Comparison of ENCODE assay signal across 10 mouse cellular contexts in the genomic region with DNA sequence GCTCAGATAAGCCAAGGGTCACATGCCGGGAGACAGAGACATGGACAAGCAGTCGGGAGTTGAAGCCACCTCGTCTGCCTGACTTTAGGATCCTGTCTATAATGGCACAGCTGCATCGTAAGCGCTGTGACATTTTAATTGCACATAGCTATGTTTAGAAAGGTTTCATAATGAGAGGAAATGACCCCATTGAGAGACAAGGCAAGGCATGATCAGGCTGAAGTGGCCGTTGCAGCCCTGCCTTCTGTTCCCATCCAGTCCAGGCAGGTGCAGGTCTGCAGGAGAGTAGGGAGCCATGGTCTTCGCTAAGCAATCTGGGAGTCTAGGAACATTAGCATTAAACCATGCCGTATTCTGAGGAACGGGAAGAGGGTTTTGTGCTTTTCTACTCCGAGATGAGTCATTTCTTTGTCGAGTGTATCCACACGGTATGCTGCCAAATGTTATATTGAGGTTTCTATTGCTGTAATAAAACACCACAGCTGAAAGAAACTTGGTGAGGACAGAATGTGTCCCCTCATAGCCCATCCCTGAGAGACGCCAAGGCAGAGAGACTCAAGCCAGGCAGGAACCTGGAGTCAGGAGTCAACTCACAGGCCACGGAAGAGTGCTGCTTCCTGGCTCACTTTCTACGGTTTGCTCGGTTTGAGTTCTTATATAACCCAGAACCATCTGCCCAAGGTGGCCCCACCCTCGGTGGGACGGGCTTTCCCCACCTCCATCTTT. TPM values are rescaled to one million over a fixed set of nuclear protein-coding genes. Genes with fewer than 3 reads are reported as not detected.
DNase-seq lines count a peak whose midpoint lies in the region; ATAC-seq and TF ChIP-seq lines count a peak whose summit lies in the region.
"Had no signal": no experiment of that assay in that cellular context is flagged by ENCODE, and none has a peak within 500 bp of the region (broad histone marks: within the 10 kb centered on the region; RNA-seq: fewer than 3 reads in every experiment).

No protein-coding gene starts in this region.

- H3K27ac ChIP-seq in lung, embryonic 14.5 days (ENCODE audit: low read depth): no peak overlapping the region
- H3K27ac ChIP-seq in intestine, embryonic 15.5 days: peak overlapping the region; percentile 28; the same call in 1 of the 2 replicates
- H3K27ac ChIP-seq: left cerebral cortex, adult 2 months had no signal

- 56% methylated on average over 18 of the region's 18 CpGs for WGBS in lung, embryonic 14.5 days
- 31% methylated on average over 18 of the region's 18 CpGs for WGBS in intestine, embryonic 15.5 days

- no peaks in the 10 kb centered on the region for H3K27me3 ChIP-seq in lung, embryonic 14.5 days (ENCODE audit: insufficient read depth, low read length)
- no peaks in the 10 kb centered on the region for H3K27me3 ChIP-seq in intestine, embryonic 15.5 days (replicated peaks)

- peak overlapping the region; percentile 21; the same call in 1 of the 2 replicates for H3K4me2 ChIP-seq in lung, embryonic 14.5 days
- H3K4me2 ChIP-seq in intestine, embryonic 15.5 days (replicated peaks): peak overlapping the region; percentile 35

- ATAC-seq in lung, embryonic 14.5 days (ENCODE audit: insufficient read depth): no peak
- ATAC-seq in intestine, embryonic 15.5 days: peak; percentile 42
- ATAC-seq: forebrain, embryonic 16.5 days had no signal

- H3K4me3 ChIP-seq in lung, embryonic 14.5 days (ENCODE audit: low read depth, low read length): no peak overlapping the region
- no peak overlapping the region for H3K4me3 ChIP-seq in intestine, embryonic 15.5 days (replicated peaks)
- H3K4me3 ChIP-seq: left cerebral cortex, adult 2 months had no signal

- H3K9ac ChIP-seq in lung, embryonic 14.5 days: no peak overlapping the region
- H3K9ac ChIP-seq in intestine, embryonic 15.5 days: no peak overlapping the region

- H3K9me3 ChIP-seq in lung, embryonic 14.5 days (ENCODE audit: low read depth, low read length): no peaks in the 10 kb centered on the region
- H3K9me3 ChIP-seq in intestine, embryonic 15.5 days: no peaks in the 10 kb centered on the region

- H3K36me3 ChIP-seq in lung, embryonic 14.5 days (ENCODE audit: insufficient read depth): no peaks in the 10 kb centered on the region
- no peaks in the 10 kb centered on the region for H3K36me3 ChIP-seq in intestine, embryonic 15.5 days

- no peaks in the 10 kb centered on the region for H3K4me1 ChIP-seq in lung, embryonic 14.5 days (ENCODE audit: insufficient read depth)
- peaks cover 17% of the 10 kb centered on the region for H3K4me1 ChIP-seq in intestine, embryonic 15.5 days (replicated peaks)

- peak; percentile 6 for DNase-seq in lung, embryonic 14.5 days
- DNase-seq in lung, postnatal 25 days (ENCODE audit: low spot score): no peak
- peak; percentile 34 for DNase-seq in T-cell, adult 2 months (ENCODE audit: low spot score)
- peak; percentile 75 for DNase-seq in naive thymus-derived CD4-positive, alpha-beta T cell, adult 2 months (ENCODE audit: low read depth)
- no peak for DNase-seq in retina, embryonic 14.5 days (ENCODE audit: low spot score)
- no peak for DNase-seq in cerebellum, adult 8-10 months
- DNase-seq in heart, postnatal 10 days: no peak

- no peak for TF ChIP-seq CTCF in lung, embryonic 14.5 days (IDR thresholded peaks at IDR 0.05; ENCODE audit: low read depth)

- intact Hi-C loops in heart, postnatal 10 days (cut with DNase I): no loop called here

RNA-seq across cellular contexts. Expression of a gene that starts 30.3 kb away (rescaled TPM):
- polyA plus RNA-seq in lung, embryonic 14.5 days (2014; fragmentation: Nextera tagmentation; extraction: Ambion mirVana): 1.3 and 1.7 TPM in 2 replicates
- polyA plus RNA-seq in intestine, embryonic 15.5 days (2015; fragmentation: Nextera tagmentation; extraction: Ambion mirVana): 1.8 and 2.0 TPM in 2 replicates
- total RNA-seq in heart, postnatal 10 days (2021): 1 to 10 TPM in 1 of 2 experiments, under 1 TPM in 1; 0.99 to 1.2 TPM

Comparison
In these comparisons a context has a peak if more than half of its experiments do, and no peak if none do; other contexts are left out.
1. DNase-seq: peak in lung, embryonic 14.5 days (single experiment), T-cell, adult 2 months (single experiment) and naive thymus-derived CD4-positive, alpha-beta T cell, adult 2 months (single experiment); none in lung, postnatal 25 days (single experiment), retina, embryonic 14.5 days (single experiment), cerebellum, adult 8-10 months (single experiment) and heart, postnatal 10 days (0 of 2).